Mouse (Mus musculus): ENCODE measurements around the gene Fgf5. TPM values are rescaled to one million over a fixed set of nuclear protein-coding genes. Genes with fewer than 3 reads are reported as not detected.
A peak's percentile ranks its signal among the peaks of the same experiment; 100 is the strongest.

Gene Fgf5
- polyA plus RNA-seq, 1 experiment from 2014 or later, result 1.1 TPM

- ATAC-seq (ENCODE audit: low read depth), result no peak
- WGBS, result 74% methylated on average over 8 of the region's 8 CpGs
Observed at GRCm38 (mm10) chr5:98290642-98291041, 36.7 kb downstream of the Fgf5 start.

GRCm38 (mm10) chr5:98292388-98293048 is 38.5 kb downstream of the Fgf5 start:
- peak overlapping the region; percentile 20; the same call in 1 of the 2 replicates for H3K4me3 ChIP-seq (ENCODE audit: low read depth, low read length)
- H3K36me3 ChIP-seq (ENCODE audit: control insufficient read depth, insufficient read depth, low read length), result no peaks in the 10 kb centered on the region
- 2% methylated on average over 19 of the region's 19 CpGs for WGBS
- peak overlapping the region; percentile 49 for H3K4me2 ChIP-seq (ENCODE audit: low read depth, low read length)
- H3K9me3 ChIP-seq (ENCODE audit: control insufficient read depth, low read length), result no peaks in the 10 kb centered on the region
- peaks cover 10% of the 10 kb centered on the region; the same call in 1 of the 2 replicates for H3K4me1 ChIP-seq (ENCODE audit: control insufficient read depth, insufficient read depth, low read length)
- H3K27me3 ChIP-seq (ENCODE audit: control insufficient read depth, insufficient read depth, low read length), result peaks cover 10% of the 10 kb centered on the region
- ATAC-seq (ENCODE audit: low read depth), result peak; percentile 56; the same call in 1 of the 2 replicates
- H3K9ac ChIP-seq (replicated peaks; ENCODE audit: low read depth, low read length), result no peak overlapping the region
- H3K27ac ChIP-seq (ENCODE audit: low read depth, low read length), result no peak overlapping the region

More at GRCm38 (mm10) chr5:98290642-98291041, 36.7 kb downstream of the Fgf5 start:
- H3K27ac ChIP-seq (ENCODE audit: low read depth, low read length), result no peak overlapping the region
- no peak overlapping the region for H3K4me2 ChIP-seq (ENCODE audit: low read depth, low read length)
- H3K9ac ChIP-seq (replicated peaks; ENCODE audit: low read depth, low read length), result no peak overlapping the region
- peaks cover 10% of the 10 kb centered on the region for H3K27me3 ChIP-seq (ENCODE audit: control insufficient read depth, insufficient read depth, low read length)
- H3K4me1 ChIP-seq (ENCODE audit: control insufficient read depth, insufficient read depth, low read length), result peaks cover 10% of the 10 kb centered on the region; the same call in 1 of the 2 replicates
- no peak overlapping the region for H3K4me3 ChIP-seq (ENCODE audit: low read depth, low read length)
- H3K9me3 ChIP-seq (ENCODE audit: control insufficient read depth, low read length), result no peaks in the 10 kb centered on the region
- no peaks in the 10 kb centered on the region for H3K36me3 ChIP-seq (ENCODE audit: control insufficient read depth, insufficient read depth, low read length)

GRCm38 (mm10) chr5:98293049-98293715 is 39.2 kb downstream of the Fgf5 start:
- Histone ChIP-seq H3K27ac (ENCODE audit: low read depth, low read length) (no peak overlapping the region), H3K4me2 (ENCODE audit: low read depth, low read length) (peak overlapping the region; percentile 49), H3K4me3 (ENCODE audit: low read depth, low read length) (peak overlapping the region; percentile 20; the same call in 1 of the 2 replicates), H3K9ac (replicated peaks; ENCODE audit: low read depth, low read length) (no peak overlapping the region), H3K4me1 (ENCODE audit: control insufficient read depth, insufficient read depth, low read length) (peaks cover 10% of the 10 kb centered on the region; the same call in 1 of the 2 replicates), H3K9me3 (ENCODE audit: control insufficient read depth, low read length) (no peaks in the 10 kb centered on the region), H3K36me3 (ENCODE audit: control insufficient read depth, insufficient read depth, low read length) (no peaks in the 10 kb centered on the region), H3K27me3 (ENCODE audit: control insufficient read depth, insufficient read depth, low read length) (peaks cover 10% of the 10 kb centered on the region)
- under 1% methylated on average over 12 of the region's 12 CpGs for WGBS
- ATAC-seq (ENCODE audit: low read depth), result peak; percentile 46; the same call in 1 of the 2 replicates

- no peaks in the 10 kb centered on the region for H3K27me3 ChIP-seq (ENCODE audit: control insufficient read depth, insufficient read depth, low read length)
- WGBS, result 86% methylated on average over 4 of the region's 4 CpGs
- ATAC-seq (ENCODE audit: low read depth), result no peak
- no peak overlapping the region for H3K27ac ChIP-seq (ENCODE audit: low read depth, low read length)
- H3K9me3 ChIP-seq (ENCODE audit: control insufficient read depth, low read length), result no peaks in the 10 kb centered on the region
- H3K4me1 ChIP-seq (ENCODE audit: control insufficient read depth, insufficient read depth, low read length), result no peaks in the 10 kb centered on the region
- H3K9ac ChIP-seq (replicated peaks; ENCODE audit: low read depth, low read length), result no peak overlapping the region
- H3K36me3 ChIP-seq (ENCODE audit: control insufficient read depth, insufficient read depth, low read length), result no peaks in the 10 kb centered on the region
- H3K4me3 ChIP-seq (ENCODE audit: low read depth, low read length), result no peak overlapping the region
- no peak overlapping the region for H3K4me2 ChIP-seq (ENCODE audit: low read depth, low read length)
Observed at GRCm38 (mm10) chr5:98300079-98300478, 46.1 kb downstream of the Fgf5 start.

GRCm38 (mm10) chr5:98305673-98306072 is 51.7 kb downstream of the Fgf5 start:
- no peaks in the 10 kb centered on the region for H3K9me3 ChIP-seq (ENCODE audit: control insufficient read depth, low read length)
- H3K27ac ChIP-seq (ENCODE audit: low read depth, low read length), result no peak overlapping the region
- no peak for ATAC-seq (ENCODE audit: low read depth)
- H3K36me3 ChIP-seq (ENCODE audit: control insufficient read depth, insufficient read depth, low read length), result no peaks in the 10 kb centered on the region
- no peak overlapping the region for H3K9ac ChIP-seq (replicated peaks; ENCODE audit: low read depth, low read length)
- 90% methylated on average over 4 of the region's 4 CpGs for whole genome bisulfite sequencing
- no peak overlapping the region for H3K4me3 ChIP-seq (ENCODE audit: low read depth, low read length)
- no peaks in the 10 kb centered on the region for H3K27me3 ChIP-seq (ENCODE audit: control insufficient read depth, insufficient read depth, low read length)
- H3K4me2 ChIP-seq (ENCODE audit: low read depth, low read length), result no peak overlapping the region
- H3K4me1 ChIP-seq (ENCODE audit: control insufficient read depth, insufficient read depth, low read length), result no peaks in the 10 kb centered on the region

GRCm38 (mm10) chr5:98306528-98306927 is 52.5 kb downstream of the Fgf5 start:
- H3K4me2 ChIP-seq (ENCODE audit: low read depth, low read length), result no peak overlapping the region
- H3K27ac ChIP-seq (ENCODE audit: low read depth, low read length), result no peak overlapping the region
- no peaks in the 10 kb centered on the region for H3K4me1 ChIP-seq (ENCODE audit: control insufficient read depth, insufficient read depth, low read length)
- no peak overlapping the region for H3K9ac ChIP-seq (replicated peaks; ENCODE audit: low read depth, low read length)
- no peak overlapping the region for H3K4me3 ChIP-seq (ENCODE audit: low read depth, low read length)
- H3K9me3 ChIP-seq (ENCODE audit: control insufficient read depth, low read length), result no peaks in the 10 kb centered on the region
- no peak for ATAC-seq (ENCODE audit: low read depth)
- WGBS, result 26% methylated on average over 9 of the region's 9 CpGs
- no peaks in the 10 kb centered on the region for H3K27me3 ChIP-seq (ENCODE audit: control insufficient read depth, insufficient read depth, low read length)
- H3K36me3 ChIP-seq (ENCODE audit: control insufficient read depth, insufficient read depth, low read length), result no peaks in the 10 kb centered on the region

- Histone ChIP-seq H3K4me1 (ENCODE audit: control insufficient read depth, insufficient read depth, low read length) (no peaks in the 10 kb centered on the region), H3K4me2 (ENCODE audit: low read depth, low read length) (no peak overlapping the region), H3K27ac (ENCODE audit: low read depth, low read length) (no peak overlapping the region), H3K4me3 (ENCODE audit: low read depth, low read length) (no peak overlapping the region), H3K36me3 (ENCODE audit: control insufficient read depth, insufficient read depth, low read length) (no peaks in the 10 kb centered on the region), H3K27me3 (ENCODE audit: control insufficient read depth, insufficient read depth, low read length) (no peaks in the 10 kb centered on the region), H3K9me3 (ENCODE audit: control insufficient read depth, low read length) (no peaks in the 10 kb centered on the region), H3K9ac (replicated peaks; ENCODE audit: low read depth, low read length) (no peak overlapping the region)
- no peak for ATAC-seq (ENCODE audit: low read depth)
- 88% methylated on average over 2 of the region's 2 CpGs for WGBS
Observed at GRCm38 (mm10) chr5:98326625-98327024, 72.6 kb downstream of the Fgf5 start.

All from neural tube, embryonic 14.5 days (tissue).